Mouse (Mus musculus) erythroid progenitor cell, adult 5-6 weeks (primary cell): ENCODE results near the gene B830017H08Rik. TPM values are rescaled to one million over a fixed set of nuclear protein-coding genes. Genes with fewer than 3 reads are reported as not detected.

ENCODE experiments used
- ATAC-seq: replicated peaks from 2 replicates; pipeline ENCODE4 v1.8.0; 2016; ENCODE audit warnings: moderate number of reproducible peaks, mild to moderate bottlenecking, moderate TSS enrichment, inconsistent platforms; ENCODE audit not compliant: poor library complexity, low FRiP score, severe bottlenecking
- total RNA-seq, 2 experiments: library from RNA; stranded (forward) in 1 of 2; stranded (reverse) in 1 of 2; fragments of 150-400 nt in 1 of 2; fragments of 186-747, 209-891 nt in 1 of 2; gene quantifications; 2 replicates each; pipeline versions ENCODE4 v1.2.3 to v1.2.4; 2015 to 2017; ENCODE audit warnings: low replicate concordance in 2 of 2

B830017H08Rik gene
- not detected in 2 replicates for total RNA-seq (2015; ENCODE audit: low replicate concordance)
- not detected in 2 replicates for total RNA-seq (2017; ENCODE audit: low replicate concordance)

GRCm38 (mm10) chr16:17832821-17833220, at the start of gene B830017H08Rik:
Gene B830017H08Rik (plus strand): TSS chr16:17833121.
- no peak for ATAC-seq

- ATAC-seq, result no peak
Observed at GRCm38 (mm10) chr16:17785337-17785736, 47.6 kb upstream of the B830017H08Rik start.

- no peak for ATAC-seq
Observed at GRCm38 (mm10) chr16:17792728-17793127, 40.2 kb upstream of the B830017H08Rik start.

- ATAC-seq, result no peak
Observed at GRCm38 (mm10) chr16:17794047-17794446, 38.9 kb upstream of the B830017H08Rik start.

- ATAC-seq, result no peak
Observed at GRCm38 (mm10) chr16:17795643-17796042, 37.3 kb upstream of the B830017H08Rik start.

GRCm38 (mm10) chr16:17796519-17796918, 36.4 kb upstream of the B830017H08Rik start:
- no peak for ATAC-seq

GRCm38 (mm10) chr16:17796971-17797811, 35.7 kb upstream of the B830017H08Rik start, which contains the start of gene Scarf2:
Gene Scarf2 (plus strand): TSS chr16:17797282.
- no peak for ATAC-seq

- no peak for ATAC-seq
Observed at GRCm38 (mm10) chr16:17797812-17798311, 35.1 kb upstream of the B830017H08Rik start.

GRCm38 (mm10) chr16:17798321-17799180, 34.4 kb upstream of the B830017H08Rik start:
- no peak for ATAC-seq

- ATAC-seq, result no peak
Observed at GRCm38 (mm10) chr16:17799584-17799983, 33.3 kb upstream of the B830017H08Rik start.

GRCm38 (mm10) chr16:17801777-17802455, 31.0 kb upstream of the B830017H08Rik start:
- ATAC-seq, result no peak

GRCm38 (mm10) chr16:17802456-17802838, 30.5 kb upstream of the B830017H08Rik start:
- ATAC-seq, result no peak

- no peak for ATAC-seq
Observed at GRCm38 (mm10) chr16:17802839-17803674, 29.9 kb upstream of the B830017H08Rik start.

- ATAC-seq, result no peak
Observed at GRCm38 (mm10) chr16:17803675-17804448, 29.1 kb upstream of the B830017H08Rik start.

- ATAC-seq, result no peak
Observed at GRCm38 (mm10) chr16:17804449-17804912, 28.4 kb upstream of the B830017H08Rik start.

GRCm38 (mm10) chr16:17804982-17805381, 27.9 kb upstream of the B830017H08Rik start:
- ATAC-seq, result no peak

GRCm38 (mm10) chr16:17806581-17807191, 26.2 kb upstream of the B830017H08Rik start:
- ATAC-seq, result no peak
